Mouse (Mus musculus) small intestine, adult 2 months (tissue): ENCODE data around the gene Mn1.

Experiments used
- CTCF ChIP-seq: fragments of 200-500 bp; IDR thresholded peaks from 2 replicates; pipeline ENCODE4 v1.5.1; 2012; ENCODE audit warnings: low read depth, mild to moderate bottlenecking, control low read depth, inconsistent platforms, low read length, moderate library complexity, mixed read lengths; ENCODE audit not compliant: insufficient replicate concordance, insufficient read length; ENCODE audit errors: extremely low read depth
- POLR2A ChIP-seq: fragments of 200-500 bp; IDR thresholded peaks from 2 replicates; pipeline ENCODE4 v1.6.1; 2012; ENCODE audit warnings: low read depth, mild to moderate bottlenecking, control low read depth, inconsistent platforms, low read length, moderate library complexity

- TF ChIP-seq CTCF (no peak), POLR2A (no peak)
These were observed 82.9 kb downstream of the Mn1 start for GRCm38 (mm10) chr5:111500036-111500435.
